Mouse (Mus musculus): ENCODE results near the gene Ahdc1. TPM values are rescaled to one million over a fixed set of nuclear protein-coding genes. Genes with fewer than 3 reads are reported as not detected.

Gene Ahdc1
- polyA plus RNA-seq, 1 experiment, result 23.7 TPM

DNA sequence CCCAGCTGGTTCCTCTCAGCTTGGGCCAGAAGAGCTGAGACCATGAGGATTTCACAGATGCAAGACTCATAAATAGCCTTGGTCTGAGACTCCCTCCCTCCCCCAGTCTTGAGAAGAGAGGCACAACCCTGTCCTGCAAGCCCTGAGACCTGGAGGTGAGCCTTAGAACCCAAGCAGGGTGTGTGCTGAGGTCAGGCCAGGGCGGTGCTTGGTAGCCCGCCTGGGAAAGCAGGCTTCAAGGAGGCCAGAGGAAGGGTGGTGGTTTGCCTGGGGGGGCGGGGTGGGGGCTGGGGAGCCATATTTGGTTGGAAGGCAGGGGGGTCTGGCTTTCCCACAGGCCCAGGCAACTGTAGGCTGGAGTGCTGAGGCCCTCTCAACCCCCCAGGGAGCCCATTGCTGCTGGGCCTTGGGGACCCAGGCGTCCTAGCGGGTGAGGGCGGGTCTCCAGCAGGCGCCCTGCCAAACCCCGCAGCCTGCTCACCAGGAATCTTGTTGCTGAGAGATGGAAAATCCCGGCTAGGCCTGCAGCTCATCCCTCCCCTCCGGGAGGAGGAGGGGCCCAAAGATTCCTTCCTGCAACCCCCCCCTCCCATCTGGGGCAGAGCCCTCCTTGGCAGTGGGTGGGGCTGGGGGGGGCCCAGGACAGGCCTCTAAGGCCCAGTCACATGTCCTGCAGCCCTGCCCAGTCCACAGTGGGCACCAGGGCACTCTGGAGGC, 14.1 kb downstream of the Ahdc1 start:
- H3K27me3 ChIP-seq (ENCODE audit: control insufficient read depth, insufficient read depth, low read length), result no peaks in the 10 kb centered on the region
- H3K4me1 ChIP-seq (ENCODE audit: control insufficient read depth, insufficient read depth, insufficient read length, low read length), result peaks cover 21% of the 10 kb centered on the region
- H3K36me3 ChIP-seq (ENCODE audit: control insufficient read depth, insufficient read depth, low read length), result no peaks in the 10 kb centered on the region
- no peak overlapping the region for H3K27ac ChIP-seq (ENCODE audit: insufficient read depth, low read depth, low read length)
- TF ChIP-seq CTCF (IDR thresholded peaks at IDR 0.05; ENCODE audit: extremely low read depth, insufficient read length, insufficient replicate concordance, low read depth, low read length), result no peak
- 51% methylated on average over 10 of the region's 10 CpGs for WGBS
- H3K4me3 ChIP-seq (ENCODE audit: low read depth, low read length), result no peak overlapping the region

DNA sequence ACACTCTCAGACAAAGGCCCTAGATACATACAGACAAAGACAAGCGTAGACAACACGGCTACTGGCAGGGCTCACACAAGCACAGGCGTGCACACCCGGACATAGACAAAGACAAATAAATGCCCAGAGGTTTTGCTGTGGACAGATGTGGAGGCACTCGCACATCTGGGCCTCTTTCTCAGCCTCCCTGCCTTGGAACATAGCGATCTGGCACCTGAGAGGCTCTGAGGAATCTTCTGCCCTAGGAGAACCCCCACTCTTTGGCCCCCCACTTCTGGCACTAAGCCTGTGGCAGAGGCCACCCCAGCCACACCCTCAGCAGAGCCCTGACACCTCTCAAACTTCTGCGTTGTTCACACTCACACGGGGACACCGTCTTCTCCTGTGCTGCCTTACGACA, 15.2 kb downstream of the Ahdc1 start:
- Histone ChIP-seq H3K36me3 (ENCODE audit: control insufficient read depth, insufficient read depth, low read length) (no peaks in the 10 kb centered on the region), H3K27ac (ENCODE audit: insufficient read depth, low read depth, low read length) (no peak overlapping the region), H3K4me1 (ENCODE audit: control insufficient read depth, insufficient read depth, insufficient read length, low read length) (peaks cover 21% of the 10 kb centered on the region), H3K4me3 (ENCODE audit: low read depth, low read length) (no peak overlapping the region), H3K27me3 (ENCODE audit: control insufficient read depth, insufficient read depth, low read length) (no peaks in the 10 kb centered on the region)
- TF ChIP-seq POLR2A (IDR thresholded peaks at IDR 0.05; ENCODE audit: low read depth, low read length), result no peak
- no peak for TF ChIP-seq CTCF (IDR thresholded peaks at IDR 0.05; ENCODE audit: extremely low read depth, insufficient read length, insufficient replicate concordance, low read depth, low read length)
- 83% methylated on average over 10 of the region's 10 CpGs for WGBS

DNA sequence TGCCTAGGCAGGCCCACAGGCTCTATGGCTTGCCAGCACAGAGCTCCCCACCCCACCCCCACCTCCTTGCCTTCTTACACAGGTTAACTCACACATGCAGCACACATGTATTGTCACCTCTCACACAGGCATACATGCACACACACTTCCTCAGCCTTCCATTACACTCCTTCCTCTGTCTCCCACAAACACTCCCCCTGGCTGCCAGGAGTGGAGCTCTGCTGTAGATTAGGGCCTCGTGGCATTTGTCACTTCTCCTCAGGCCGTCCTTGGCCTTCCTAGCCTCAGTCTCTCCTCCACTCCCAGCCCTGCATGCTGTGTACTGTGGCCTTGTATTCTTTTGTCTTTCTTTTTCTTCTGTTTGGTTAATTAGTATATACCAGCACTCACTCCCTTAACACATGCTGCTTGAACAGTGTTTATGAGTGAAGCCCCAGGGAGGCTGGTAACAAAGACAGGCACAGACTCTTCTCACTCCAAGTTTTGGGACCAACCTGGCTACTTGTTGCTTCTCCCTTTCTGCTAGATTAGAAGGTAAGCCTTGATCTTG, 15.8 kb downstream of the Ahdc1 start:
- TF ChIP-seq POLR2A (IDR thresholded peaks at IDR 0.05; ENCODE audit: low read depth, low read length) (no peak), CTCF (IDR thresholded peaks at IDR 0.05; ENCODE audit: extremely low read depth, insufficient read length, insufficient replicate concordance, low read depth, low read length) (peak; percentile 17; the same call in 1 of the 2 replicates)
- Histone ChIP-seq H3K36me3 (ENCODE audit: control insufficient read depth, insufficient read depth, low read length) (no peaks in the 10 kb centered on the region), H3K27ac (ENCODE audit: insufficient read depth, low read depth, low read length) (no peak overlapping the region), H3K4me3 (ENCODE audit: low read depth, low read length) (no peak overlapping the region), H3K4me1 (ENCODE audit: control insufficient read depth, insufficient read depth, insufficient read length, low read length) (peaks cover 21% of the 10 kb centered on the region), H3K27me3 (ENCODE audit: control insufficient read depth, insufficient read depth, low read length) (no peaks in the 10 kb centered on the region)
- 42% methylated on average over 2 of the region's 2 CpGs for WGBS

DNA sequence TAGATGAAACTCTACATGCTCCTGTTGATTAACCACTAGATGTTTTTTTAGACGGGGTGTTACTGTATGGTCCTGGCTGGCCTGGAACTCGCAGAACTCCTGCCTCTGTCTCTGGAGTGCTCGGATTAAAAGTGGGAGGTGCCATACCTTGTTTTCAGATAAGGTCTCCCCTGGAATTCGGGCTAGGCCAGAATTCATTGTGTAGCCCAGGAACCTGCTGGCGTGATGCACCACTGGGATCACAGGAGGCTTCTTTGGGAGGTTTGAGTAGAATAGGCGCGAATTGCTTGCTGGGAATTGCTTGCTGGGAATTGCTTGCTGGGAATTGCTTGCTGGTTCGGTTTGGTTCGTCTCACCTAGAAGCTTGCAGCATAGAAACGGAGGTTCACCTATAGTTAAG, 16.7 kb downstream of the Ahdc1 start:
- TF ChIP-seq POLR2A (IDR thresholded peaks at IDR 0.05; ENCODE audit: low read depth, low read length) (no peak), CTCF (IDR thresholded peaks at IDR 0.05; ENCODE audit: extremely low read depth, insufficient read length, insufficient replicate concordance, low read depth, low read length) (no peak)
- 68% methylated on average over 10 of the region's 10 CpGs for WGBS
- Histone ChIP-seq H3K4me3 (ENCODE audit: low read depth, low read length) (no peak overlapping the region), H3K36me3 (ENCODE audit: control insufficient read depth, insufficient read depth, low read length) (no peaks in the 10 kb centered on the region), H3K27ac (ENCODE audit: insufficient read depth, low read depth, low read length) (no peak overlapping the region), H3K27me3 (ENCODE audit: control insufficient read depth, insufficient read depth, low read length) (no peaks in the 10 kb centered on the region), H3K4me1 (ENCODE audit: control insufficient read depth, insufficient read depth, insufficient read length, low read length) (peaks cover 21% of the 10 kb centered on the region)

DNA sequence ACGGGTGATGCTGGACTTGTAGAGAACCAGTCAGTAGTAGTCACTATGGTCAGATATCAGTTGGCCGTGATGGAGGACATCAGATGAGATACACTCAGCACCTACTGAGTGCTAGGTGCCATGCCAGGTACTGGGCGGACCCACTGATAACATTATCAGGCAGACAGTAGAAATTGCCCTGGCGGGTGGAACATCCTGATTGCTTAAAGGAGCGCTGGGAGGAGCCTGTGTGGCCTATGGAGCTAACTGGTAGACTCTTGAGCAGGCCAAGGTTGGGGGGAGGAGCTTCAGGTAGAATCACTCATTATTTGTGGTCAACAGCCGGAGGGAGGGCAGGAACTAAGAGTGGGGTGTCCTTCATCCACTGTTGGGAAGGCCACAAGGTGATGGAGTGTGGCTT, 17.1 kb downstream of the Ahdc1 start:
- 32% methylated on average over 6 of the region's 6 CpGs for WGBS
- TF ChIP-seq CTCF (IDR thresholded peaks at IDR 0.05; ENCODE audit: extremely low read depth, insufficient read length, insufficient replicate concordance, low read depth, low read length) (no peak), POLR2A (IDR thresholded peaks at IDR 0.05; ENCODE audit: low read depth, low read length) (no peak)
- Histone ChIP-seq H3K27ac (ENCODE audit: insufficient read depth, low read depth, low read length) (no peak overlapping the region), H3K4me1 (ENCODE audit: control insufficient read depth, insufficient read depth, insufficient read length, low read length) (peaks cover 21% of the 10 kb centered on the region), H3K4me3 (ENCODE audit: low read depth, low read length) (no peak overlapping the region), H3K36me3 (ENCODE audit: control insufficient read depth, insufficient read depth, low read length) (no peaks in the 10 kb centered on the region), H3K27me3 (ENCODE audit: control insufficient read depth, insufficient read depth, low read length) (no peaks in the 10 kb centered on the region)

DNA sequence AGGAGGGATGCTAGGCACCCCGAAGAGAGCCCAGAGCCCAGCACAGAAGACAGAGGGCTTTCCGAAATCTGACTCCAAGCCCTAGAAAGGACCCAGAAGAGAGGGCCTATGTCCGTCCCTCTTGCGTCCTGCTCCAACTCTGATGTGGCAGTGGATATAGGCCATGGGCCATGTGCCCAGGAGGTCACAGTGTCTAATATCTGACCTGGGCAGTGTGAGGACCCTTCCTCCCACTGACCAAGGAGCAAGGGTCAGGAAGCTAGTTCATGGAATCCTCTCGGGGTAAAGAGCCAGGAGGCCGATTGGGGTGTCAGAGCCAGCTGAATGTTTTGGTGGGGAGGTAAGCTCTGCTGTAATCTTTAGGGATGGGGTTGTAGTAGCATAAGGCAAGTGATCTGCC, 17.8 kb downstream of the Ahdc1 start:
- no peak overlapping the region for H3K4me3 ChIP-seq (ENCODE audit: low read depth, low read length)
- no peaks in the 10 kb centered on the region for H3K36me3 ChIP-seq (ENCODE audit: control insufficient read depth, insufficient read depth, low read length)
- peaks cover 21% of the 10 kb centered on the region for H3K4me1 ChIP-seq (ENCODE audit: control insufficient read depth, insufficient read depth, insufficient read length, low read length)
- H3K27me3 ChIP-seq (ENCODE audit: control insufficient read depth, insufficient read depth, low read length), result no peaks in the 10 kb centered on the region
- TF ChIP-seq CTCF (IDR thresholded peaks at IDR 0.05; ENCODE audit: extremely low read depth, insufficient read length, insufficient replicate concordance, low read depth, low read length), result no peak
- TF ChIP-seq POLR2A (IDR thresholded peaks at IDR 0.05; ENCODE audit: low read depth, low read length), result no peak
- no peak overlapping the region for H3K27ac ChIP-seq (ENCODE audit: insufficient read depth, low read depth, low read length)
- 91% methylated on average over 6 of the region's 6 CpGs for WGBS

DNA sequence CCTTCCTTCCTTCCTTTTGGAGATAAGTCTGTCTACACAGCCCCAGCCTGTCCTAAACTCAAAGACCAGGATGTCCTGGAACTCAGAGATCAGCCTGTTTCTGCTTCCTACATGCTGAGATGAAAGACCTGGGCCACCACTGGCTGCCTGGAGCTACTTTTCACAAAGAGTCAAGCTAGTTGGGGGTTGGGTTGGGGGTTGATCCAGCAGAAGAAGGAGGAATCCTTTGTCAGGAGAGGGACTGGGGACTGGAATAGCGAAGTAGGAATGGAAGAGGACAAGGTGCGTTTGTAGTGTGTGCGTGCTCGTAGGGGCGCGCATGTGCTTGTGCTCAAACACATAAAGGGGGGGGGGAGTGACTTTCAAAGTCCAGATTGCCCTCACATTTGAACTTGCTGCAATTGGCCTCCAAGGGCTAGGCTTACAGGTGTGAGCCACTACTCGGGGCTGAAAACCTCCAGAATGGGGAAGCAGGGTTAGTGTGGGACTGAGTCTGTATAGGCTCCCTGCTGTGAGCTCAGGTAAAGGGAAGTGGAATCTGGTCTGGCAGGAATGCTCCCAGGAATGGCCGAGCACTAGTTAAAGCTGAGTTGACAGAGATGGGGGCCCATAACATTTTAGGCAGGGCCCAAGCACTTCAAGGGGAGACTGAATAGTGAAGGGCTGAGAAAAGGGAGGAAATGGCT, 21.5 kb downstream of the Ahdc1 start:
- TF ChIP-seq CTCF (IDR thresholded peaks at IDR 0.05; ENCODE audit: extremely low read depth, insufficient read length, insufficient replicate concordance, low read depth, low read length), result no peak
- TF ChIP-seq POLR2A (IDR thresholded peaks at IDR 0.05; ENCODE audit: low read depth, low read length), result no peak
- Histone ChIP-seq H3K27ac (ENCODE audit: insufficient read depth, low read depth, low read length) (no peak overlapping the region), H3K4me3 (ENCODE audit: low read depth, low read length) (no peak overlapping the region), H3K36me3 (ENCODE audit: control insufficient read depth, insufficient read depth, low read length) (no peaks in the 10 kb centered on the region), H3K27me3 (ENCODE audit: control insufficient read depth, insufficient read depth, low read length) (no peaks in the 10 kb centered on the region), H3K4me1 (ENCODE audit: control insufficient read depth, insufficient read depth, insufficient read length, low read length) (peaks cover 14% of the 10 kb centered on the region)
- WGBS, result 91% methylated on average over 8 of the region's 8 CpGs
